8 mouse cellular contexts compared by ENCODE assay signal in the genomic region with DNA sequence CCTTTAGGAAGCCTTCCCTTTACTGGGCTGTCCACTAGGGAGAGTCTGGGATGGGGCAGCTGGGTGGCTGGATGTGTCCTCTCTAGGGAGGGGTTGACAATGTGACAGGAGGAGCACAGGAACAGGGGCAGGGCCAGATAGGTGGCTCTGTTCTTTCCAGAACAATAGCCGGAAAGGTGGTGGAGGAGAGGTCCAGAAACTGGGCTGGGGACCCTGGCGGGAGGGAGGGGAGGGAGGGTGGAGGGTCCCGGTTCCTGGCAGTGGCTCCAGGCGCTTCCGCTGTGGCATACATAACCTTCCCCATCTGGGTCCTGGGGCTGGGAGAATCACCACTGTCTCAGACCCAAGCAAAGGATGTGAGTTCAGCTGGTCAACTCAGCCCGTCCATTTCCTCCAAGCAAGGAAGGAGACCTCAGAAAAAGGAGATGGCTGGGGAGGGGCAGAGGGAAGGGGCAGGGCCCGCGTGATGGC. TPM values are rescaled to one million over a fixed set of nuclear protein-coding genes. Genes with fewer than 3 reads are reported as not detected.
DNase-seq lines count a peak whose midpoint lies in the region; ATAC-seq and TF ChIP-seq lines count a peak whose summit lies in the region.

No protein-coding gene starts in this region.

- no peaks in the 10 kb centered on the region for H3K27me3 ChIP-seq in midbrain, embryonic 10.5 days (ENCODE audit: low read depth, poor library complexity, severe bottlenecking)
- H3K27me3 ChIP-seq in midbrain, embryonic 11.5 days (ENCODE audit: control insufficient read depth, insufficient read depth, low read length) = no peaks in the 10 kb centered on the region
- H3K27me3 ChIP-seq in hindbrain, embryonic 15.5 days = no peaks in the 10 kb centered on the region
- no peaks in the 10 kb centered on the region for H3K27me3 ChIP-seq in liver, embryonic 12.5 days (replicated peaks)
- H3K27me3 ChIP-seq in small intestine, adult 2 months (ENCODE audit: control insufficient read depth, insufficient read depth, low read length) = no peaks in the 10 kb centered on the region

- ATAC-seq in midbrain, embryonic 11.5 days (ENCODE audit: low FRiP score) = no peak
- no peak for ATAC-seq in hindbrain, embryonic 15.5 days (ENCODE audit: low FRiP score, low read depth)
- ATAC-seq in liver, embryonic 12.5 days = no peak

- H3K4me3 ChIP-seq in midbrain, embryonic 10.5 days = no peak overlapping the region
- H3K4me3 ChIP-seq in midbrain, embryonic 11.5 days (ENCODE audit: low read depth, low read length) = no peak overlapping the region
- no peak overlapping the region for H3K4me3 ChIP-seq in hindbrain, embryonic 15.5 days
- no peak overlapping the region for H3K4me3 ChIP-seq in liver, embryonic 12.5 days
- no peak overlapping the region; the same call in 1 of the 2 replicates for H3K4me3 ChIP-seq in small intestine, adult 2 months (ENCODE audit: low read depth, low read length)

- peaks cover 74% of the 10 kb centered on the region for H3K36me3 ChIP-seq in midbrain, embryonic 10.5 days
- peaks cover 11% of the 10 kb centered on the region for H3K36me3 ChIP-seq in midbrain, embryonic 11.5 days (ENCODE audit: control insufficient read depth, insufficient read depth, low read length)
- no peaks in the 10 kb centered on the region for H3K36me3 ChIP-seq in hindbrain, embryonic 15.5 days
- H3K36me3 ChIP-seq in liver, embryonic 12.5 days = peaks cover 54% of the 10 kb centered on the region
- H3K36me3 ChIP-seq in small intestine, adult 2 months (ENCODE audit: control insufficient read depth, insufficient read depth, low read length) = peaks cover 46% of the 10 kb centered on the region

- H3K4me2 ChIP-seq in midbrain, embryonic 11.5 days = no peak overlapping the region
- peak overlapping the region; percentile 85 for H3K4me2 ChIP-seq in hindbrain, embryonic 15.5 days
- peak overlapping the region; percentile 99 for H3K4me2 ChIP-seq in liver, embryonic 12.5 days

- WGBS in midbrain, embryonic 10.5 days = 72% methylated on average over 8 of the region's 8 CpGs
- 82% methylated on average over 8 of the region's 8 CpGs for WGBS in midbrain, embryonic 11.5 days
- WGBS in hindbrain, embryonic 15.5 days = 61% methylated on average over 8 of the region's 8 CpGs
- WGBS in liver, embryonic 12.5 days (ENCODE audit: insufficient replicate concordance) = 50% methylated on average over 8 of the region's 8 CpGs
- 69% methylated on average over 8 of the region's 8 CpGs for WGBS in small intestine, adult 2 months

- no peak overlapping the region for H3K9ac ChIP-seq in midbrain, embryonic 11.5 days (ENCODE audit: low read length)
- H3K9ac ChIP-seq in hindbrain, embryonic 15.5 days = no peak overlapping the region
- H3K9ac ChIP-seq in liver, embryonic 12.5 days = peak overlapping the region; percentile 40

- DNase-seq in midbrain, embryonic 10.5 days (ENCODE audit: low spot score) = no peak
- DNase-seq in midbrain, embryonic 11.5 days (ENCODE audit: low spot score, missing footprints) = no peak
- no peak for DNase-seq in ovary, adult 18-20 months (ENCODE audit: low spot score)
- no peak for DNase-seq in spleen, adult 12 weeks (ENCODE audit: low spot score)
- DNase-seq in testis, postnatal 14 days (ENCODE audit: low spot score) = no peak

- H3K4me1 ChIP-seq in midbrain, embryonic 10.5 days = peaks cover 66% of the 10 kb centered on the region
- H3K4me1 ChIP-seq in midbrain, embryonic 11.5 days (ENCODE audit: control insufficient read depth, insufficient read depth, low read length) = peaks cover 33% of the 10 kb centered on the region
- peaks cover 67% of the 10 kb centered on the region for H3K4me1 ChIP-seq in hindbrain, embryonic 15.5 days (replicated peaks)
- H3K4me1 ChIP-seq in liver, embryonic 12.5 days = peaks cover 90% of the 10 kb centered on the region
- peaks cover 26% of the 10 kb centered on the region for H3K4me1 ChIP-seq in small intestine, adult 2 months (ENCODE audit: control insufficient read depth, insufficient read depth, insufficient read length, low read length)

- TF ChIP-seq POLR2A in small intestine, adult 2 months (IDR thresholded peaks at IDR 0.05; ENCODE audit: low read depth, low read length) = no peak

- H3K27ac ChIP-seq in midbrain, embryonic 10.5 days (replicated peaks) = peak overlapping the region; percentile 63
- no peak overlapping the region; the same call in 1 of the 2 replicates for H3K27ac ChIP-seq in midbrain, embryonic 11.5 days (ENCODE audit: low read depth, low read length)
- peak overlapping the region; percentile 66 for H3K27ac ChIP-seq in hindbrain, embryonic 15.5 days (replicated peaks)
- H3K27ac ChIP-seq in liver, embryonic 12.5 days = peak overlapping the region; percentile 57
- peak overlapping the region; percentile 29; the same call in 1 of the 2 replicates for H3K27ac ChIP-seq in small intestine, adult 2 months (ENCODE audit: insufficient read depth, low read depth, low read length)

- no peak for TF ChIP-seq CTCF in small intestine, adult 2 months (IDR thresholded peaks at IDR 0.05; ENCODE audit: extremely low read depth, insufficient read length, insufficient replicate concordance, low read depth, low read length)

- no peaks in the 10 kb centered on the region for H3K9me3 ChIP-seq in midbrain, embryonic 10.5 days (replicated peaks)
- H3K9me3 ChIP-seq in midbrain, embryonic 11.5 days (ENCODE audit: control insufficient read depth, low read length) = no peaks in the 10 kb centered on the region
- no peaks in the 10 kb centered on the region for H3K9me3 ChIP-seq in hindbrain, embryonic 15.5 days
- no peaks in the 10 kb centered on the region for H3K9me3 ChIP-seq in liver, embryonic 12.5 days (replicated peaks)

RNA-seq across cellular contexts. Expression of a gene that starts 4.1 kb away (rescaled TPM):
- 17.5 and 18.6 TPM in 2 replicates for polyA plus RNA-seq in midbrain, embryonic 10.5 days (2016; fragmentation: Nextera tagmentation; extraction: Ambion mirVana)
- 10.4 and 11.7 TPM in 2 replicates for polyA plus RNA-seq in midbrain, embryonic 11.5 days (2014; fragmentation: Nextera tagmentation; extraction: Ambion mirVana)
- 9.9 and 12.2 TPM in 2 replicates for polyA plus RNA-seq in hindbrain, embryonic 15.5 days (2015; fragmentation: Nextera tagmentation; extraction: Ambion mirVana)
- 8.3 and 9.2 TPM in 2 replicates for polyA plus RNA-seq in liver, embryonic 12.5 days (2016; fragmentation: Nextera tagmentation; extraction: Ambion mirVana)
- polyA plus RNA-seq in small intestine, adult 2 months (2012; rRNA removed) = 26.1 and 52.6 TPM in 2 replicates

RNA-seq across cellular contexts. Expression of a gene that starts 5.2 kb away (rescaled TPM):
- polyA plus RNA-seq in midbrain, embryonic 10.5 days (2016; fragmentation: Nextera tagmentation; extraction: Ambion mirVana) = 35.3 and 39.7 TPM in 2 replicates
- polyA plus RNA-seq in midbrain, embryonic 11.5 days (2014; fragmentation: Nextera tagmentation; extraction: Ambion mirVana) = 20.8 and 21.7 TPM in 2 replicates
- 22.3 and 23.6 TPM in 2 replicates for polyA plus RNA-seq in hindbrain, embryonic 15.5 days (2015; fragmentation: Nextera tagmentation; extraction: Ambion mirVana)
- polyA plus RNA-seq in liver, embryonic 12.5 days (2016; fragmentation: Nextera tagmentation; extraction: Ambion mirVana) = 23.5 and 25.6 TPM in 2 replicates
- 24.3 and 40.8 TPM in 2 replicates for polyA plus RNA-seq in small intestine, adult 2 months (2012; rRNA removed)

RNA-seq across cellular contexts. Expression of a gene that starts 14.5 kb away (rescaled TPM):
- 5.5 and 5.9 TPM in 2 replicates for polyA plus RNA-seq in midbrain, embryonic 10.5 days (2016; fragmentation: Nextera tagmentation; extraction: Ambion mirVana)
- polyA plus RNA-seq in midbrain, embryonic 11.5 days (2014; fragmentation: Nextera tagmentation; extraction: Ambion mirVana) = 2.4 and 2.5 TPM in 2 replicates
- 1.3 TPM in 2 replicates for polyA plus RNA-seq in hindbrain, embryonic 15.5 days (2015; fragmentation: Nextera tagmentation; extraction: Ambion mirVana)
- polyA plus RNA-seq in liver, embryonic 12.5 days (2016; fragmentation: Nextera tagmentation; extraction: Ambion mirVana) = 13.4 and 14.3 TPM in 2 replicates
- polyA plus RNA-seq in small intestine, adult 2 months (2012; rRNA removed) = 140 and 268 TPM in 2 replicates

RNA-seq across cellular contexts. Expression of a gene that starts 44.1 kb away (rescaled TPM):
- 39.6 and 45.2 TPM in 2 replicates for polyA plus RNA-seq in midbrain, embryonic 10.5 days (2016; fragmentation: Nextera tagmentation; extraction: Ambion mirVana)
- polyA plus RNA-seq in midbrain, embryonic 11.5 days (2014; fragmentation: Nextera tagmentation; extraction: Ambion mirVana) = 15.1 and 16.7 TPM in 2 replicates
- polyA plus RNA-seq in hindbrain, embryonic 15.5 days (2015; fragmentation: Nextera tagmentation; extraction: Ambion mirVana) = 24.2 and 27.9 TPM in 2 replicates
- 16.9 and 17.0 TPM in 2 replicates for polyA plus RNA-seq in liver, embryonic 12.5 days (2016; fragmentation: Nextera tagmentation; extraction: Ambion mirVana)
- 48.2 and 132 TPM in 2 replicates for polyA plus RNA-seq in small intestine, adult 2 months (2012; rRNA removed)

RNA-seq across cellular contexts. Expression of a gene that starts 48.9 kb away (rescaled TPM):
- polyA plus RNA-seq in midbrain, embryonic 10.5 days (2016; fragmentation: Nextera tagmentation; extraction: Ambion mirVana) = 0.12 and 0.21 TPM in 2 replicates
- polyA plus RNA-seq in midbrain, embryonic 11.5 days (2014; fragmentation: Nextera tagmentation; extraction: Ambion mirVana) = not detected in 2 replicates
- polyA plus RNA-seq in hindbrain, embryonic 15.5 days (2015; fragmentation: Nextera tagmentation; extraction: Ambion mirVana) = 0.17 and 0.19 TPM in 2 replicates
- polyA plus RNA-seq in liver, embryonic 12.5 days (2016; fragmentation: Nextera tagmentation; extraction: Ambion mirVana) = 0.38 and 0.83 TPM in 2 replicates
- 539 and 1,655 TPM in 2 replicates for polyA plus RNA-seq in small intestine, adult 2 months (2012; rRNA removed)
